Mouse (Mus musculus): ENCODE results near the gene Spata48. TPM values are rescaled to one million over a fixed set of nuclear protein-coding genes. Genes with fewer than 3 reads are reported as not detected.

The Spata48 gene
- polyA plus RNA-seq, 1 experiment from 2014 or later = 3.0 TPM

- no peak overlapping the region for H3K9ac ChIP-seq (ENCODE audit: low read length)
- 24% methylated on average over 10 of the region's 10 CpGs for WGBS
These were observed 38.0 kb downstream of the Spata48 start for GRCm38 (mm10) chr11:11499944-11500343.

GRCm38 (mm10) chr11:11506187-11506586 is 44.3 kb downstream of the Spata48 start:
- Histone ChIP-seq H3K4me1 (replicated peaks; ENCODE audit: control insufficient read depth, insufficient read depth, low read length) (no peaks in the 10 kb centered on the region), H3K36me3 (ENCODE audit: control insufficient read depth, insufficient read depth, low read length) (no peaks in the 10 kb centered on the region), H3K4me2 (ENCODE audit: low read depth, low read length, severe bottlenecking) (no peak overlapping the region), H3K4me3 (ENCODE audit: low read depth, low read length) (no peak overlapping the region), H3K27me3 (ENCODE audit: control insufficient read depth, insufficient read depth, low read length) (no peaks in the 10 kb centered on the region), H3K9me3 (ENCODE audit: control insufficient read depth, low read length) (no peaks in the 10 kb centered on the region), H3K27ac (ENCODE audit: low read depth, low read length) (no peak overlapping the region), H3K9ac (ENCODE audit: low read length) (no peak overlapping the region)
- no peak for ATAC-seq (replicated peaks; ENCODE audit: low FRiP score)
- WGBS = 85% methylated on average over 2 of the region's 2 CpGs
- no peak for DNase-seq (ENCODE audit: low spot score)

More at GRCm38 (mm10) chr11:11499944-11500343, 38.0 kb downstream of the Spata48 start:
- H3K4me3 ChIP-seq (ENCODE audit: low read depth, low read length) = no peak overlapping the region
- no peak overlapping the region for H3K4me2 ChIP-seq (ENCODE audit: low read depth, low read length, severe bottlenecking)
- H3K36me3 ChIP-seq (ENCODE audit: control insufficient read depth, insufficient read depth, low read length) = no peaks in the 10 kb centered on the region
- no peak overlapping the region for H3K27ac ChIP-seq (ENCODE audit: low read depth, low read length)
- ATAC-seq (replicated peaks; ENCODE audit: low FRiP score) = no peak
- H3K27me3 ChIP-seq (ENCODE audit: control insufficient read depth, insufficient read depth, low read length) = no peaks in the 10 kb centered on the region
- H3K9me3 ChIP-seq (ENCODE audit: control insufficient read depth, low read length) = no peaks in the 10 kb centered on the region
- no peaks in the 10 kb centered on the region for H3K4me1 ChIP-seq (replicated peaks; ENCODE audit: control insufficient read depth, insufficient read depth, low read length)
- peak; percentile 54 for DNase-seq (ENCODE audit: low spot score)

GRCm38 (mm10) chr11:11509413-11509812 is 47.5 kb downstream of the Spata48 start:
- ATAC-seq (replicated peaks; ENCODE audit: low FRiP score) = no peak
- Histone ChIP-seq H3K9me3 (ENCODE audit: control insufficient read depth, low read length) (no peaks in the 10 kb centered on the region), H3K4me3 (ENCODE audit: low read depth, low read length) (no peak overlapping the region), H3K27ac (ENCODE audit: low read depth, low read length) (no peak overlapping the region), H3K36me3 (ENCODE audit: control insufficient read depth, insufficient read depth, low read length) (no peaks in the 10 kb centered on the region), H3K4me1 (replicated peaks; ENCODE audit: control insufficient read depth, insufficient read depth, low read length) (no peaks in the 10 kb centered on the region), H3K9ac (ENCODE audit: low read length) (no peak overlapping the region), H3K27me3 (ENCODE audit: control insufficient read depth, insufficient read depth, low read length) (no peaks in the 10 kb centered on the region), H3K4me2 (ENCODE audit: low read depth, low read length, severe bottlenecking) (no peak overlapping the region)
- 79% methylated on average over 2 of the region's 2 CpGs for WGBS
- DNase-seq (ENCODE audit: low spot score) = no peak

GRCm38 (mm10) chr11:11512056-11512455 is 50.2 kb downstream of the Spata48 start:
- WGBS = 55% methylated on average over 2 of the region's 2 CpGs
- ATAC-seq (replicated peaks; ENCODE audit: low FRiP score) = no peak
- DNase-seq (ENCODE audit: low spot score) = no peak
- no peaks in the 10 kb centered on the region for H3K4me1 ChIP-seq (replicated peaks; ENCODE audit: control insufficient read depth, insufficient read depth, low read length)
- H3K36me3 ChIP-seq (ENCODE audit: control insufficient read depth, insufficient read depth, low read length) = no peaks in the 10 kb centered on the region
- H3K4me2 ChIP-seq (ENCODE audit: low read depth, low read length, severe bottlenecking) = no peak overlapping the region
- H3K4me3 ChIP-seq (ENCODE audit: low read depth, low read length) = no peak overlapping the region
- H3K9me3 ChIP-seq (ENCODE audit: control insufficient read depth, low read length) = no peaks in the 10 kb centered on the region
- H3K9ac ChIP-seq (ENCODE audit: low read length) = no peak overlapping the region
- H3K27me3 ChIP-seq (ENCODE audit: control insufficient read depth, insufficient read depth, low read length) = no peaks in the 10 kb centered on the region
- no peak overlapping the region for H3K27ac ChIP-seq (ENCODE audit: low read depth, low read length)

GRCm38 (mm10) chr11:11513008-11513799 is 51.3 kb downstream of the Spata48 start:
- H3K4me3 ChIP-seq (ENCODE audit: low read depth, low read length) = no peak overlapping the region
- DNase-seq (ENCODE audit: low spot score) = no peak
- no peaks in the 10 kb centered on the region for H3K4me1 ChIP-seq (replicated peaks; ENCODE audit: control insufficient read depth, insufficient read depth, low read length)
- WGBS = 83% methylated on average over 2 of the region's 2 CpGs
- no peak overlapping the region for H3K4me2 ChIP-seq (ENCODE audit: low read depth, low read length, severe bottlenecking)
- ATAC-seq (replicated peaks; ENCODE audit: low FRiP score) = no peak
- H3K9ac ChIP-seq (ENCODE audit: low read length) = no peak overlapping the region
- no peak overlapping the region for H3K27ac ChIP-seq (ENCODE audit: low read depth, low read length)
- H3K27me3 ChIP-seq (ENCODE audit: control insufficient read depth, insufficient read depth, low read length) = no peaks in the 10 kb centered on the region
- H3K9me3 ChIP-seq (ENCODE audit: control insufficient read depth, low read length) = no peaks in the 10 kb centered on the region
- no peaks in the 10 kb centered on the region for H3K36me3 ChIP-seq (ENCODE audit: control insufficient read depth, insufficient read depth, low read length)

GRCm38 (mm10) chr11:11514920-11515319 is 53.0 kb downstream of the Spata48 start:
- DNase-seq (ENCODE audit: low spot score) (no peak), ATAC-seq (replicated peaks; ENCODE audit: low FRiP score) (no peak)
- Histone ChIP-seq H3K4me2 (ENCODE audit: low read depth, low read length, severe bottlenecking) (no peak overlapping the region), H3K4me1 (replicated peaks; ENCODE audit: control insufficient read depth, insufficient read depth, low read length) (no peaks in the 10 kb centered on the region), H3K9ac (ENCODE audit: low read length) (no peak overlapping the region), H3K9me3 (ENCODE audit: control insufficient read depth, low read length) (no peaks in the 10 kb centered on the region), H3K4me3 (ENCODE audit: low read depth, low read length) (no peak overlapping the region), H3K27ac (ENCODE audit: low read depth, low read length) (no peak overlapping the region), H3K27me3 (ENCODE audit: control insufficient read depth, insufficient read depth, low read length) (no peaks in the 10 kb centered on the region), H3K36me3 (ENCODE audit: control insufficient read depth, insufficient read depth, low read length) (no peaks in the 10 kb centered on the region)
- 96% methylated on average over 4 of the region's 4 CpGs for WGBS

- Histone ChIP-seq H3K4me2 (ENCODE audit: low read depth, low read length, severe bottlenecking) (no peak overlapping the region), H3K27ac (ENCODE audit: low read depth, low read length) (no peak overlapping the region), H3K9ac (ENCODE audit: low read length) (no peak overlapping the region), H3K9me3 (ENCODE audit: control insufficient read depth, low read length) (no peaks in the 10 kb centered on the region), H3K36me3 (ENCODE audit: control insufficient read depth, insufficient read depth, low read length) (no peaks in the 10 kb centered on the region), H3K27me3 (ENCODE audit: control insufficient read depth, insufficient read depth, low read length) (no peaks in the 10 kb centered on the region), H3K4me3 (ENCODE audit: low read depth, low read length) (no peak overlapping the region), H3K4me1 (replicated peaks; ENCODE audit: control insufficient read depth, insufficient read depth, low read length) (no peaks in the 10 kb centered on the region)
- ATAC-seq (replicated peaks; ENCODE audit: low FRiP score) (no peak), DNase-seq (ENCODE audit: low spot score) (no peak)
- 81% methylated on average over 1 of the region's 1 CpGs for WGBS
These were observed 56.0 kb downstream of the Spata48 start for GRCm38 (mm10) chr11:11517781-11518435.

GRCm38 (mm10) chr11:11519255-11520243 is 57.7 kb downstream of the Spata48 start:
- WGBS = 87% methylated on average over 10 of the region's 10 CpGs
- Histone ChIP-seq H3K4me3 (ENCODE audit: low read depth, low read length) (no peak overlapping the region), H3K4me1 (replicated peaks; ENCODE audit: control insufficient read depth, insufficient read depth, low read length) (no peaks in the 10 kb centered on the region), H3K36me3 (ENCODE audit: control insufficient read depth, insufficient read depth, low read length) (no peaks in the 10 kb centered on the region), H3K27me3 (ENCODE audit: control insufficient read depth, insufficient read depth, low read length) (no peaks in the 10 kb centered on the region), H3K4me2 (ENCODE audit: low read depth, low read length, severe bottlenecking) (no peak overlapping the region), H3K9me3 (ENCODE audit: control insufficient read depth, low read length) (no peaks in the 10 kb centered on the region), H3K9ac (ENCODE audit: low read length) (no peak overlapping the region), H3K27ac (ENCODE audit: low read depth, low read length) (no peak overlapping the region)
- ATAC-seq (replicated peaks; ENCODE audit: low FRiP score) = no peak
- DNase-seq (ENCODE audit: low spot score) = no peak

Data from forebrain, embryonic 11.5 days (tissue).